Mouse (Mus musculus) thymus, postnatal 10 days (tissue): ENCODE data around the gene Ssxb2.
"Not testable (repeated sequence)": the region's sequence is repeated elsewhere in the genome, so short reads cannot be mapped to it uniquely, and the experiment has no call there.

Source experiments
- DNase-seq, 2 experiments: peaks; one replicate each; pipeline ENCODE4 v3.0.0; 2021; ENCODE audit warnings: low spot score in 2 of 2

Gene Ssxb2

DNA sequence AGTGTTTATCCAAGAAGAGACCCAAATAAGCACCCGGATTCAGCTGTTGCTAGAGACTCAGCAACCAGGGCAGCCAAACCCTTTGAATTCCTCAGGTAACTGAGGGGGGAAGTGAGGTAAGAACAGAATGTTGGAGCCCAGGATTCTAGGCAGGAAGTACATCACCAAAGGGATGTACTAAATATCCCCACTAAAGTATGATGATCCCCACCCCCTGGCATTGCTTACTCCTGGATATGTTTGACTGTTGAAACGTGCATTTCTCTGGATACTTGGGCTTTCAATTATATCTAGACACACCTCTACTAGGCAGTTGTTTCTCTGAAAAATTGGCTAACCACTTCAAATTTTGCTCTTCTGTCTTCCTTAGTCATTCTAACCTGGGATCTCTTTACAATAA is at the start of gene Ssxb2:
TSS of gene Ssxb2 (minus strand) at position 101 of the 400 bp plus-strand sequence.
- not testable (repeated sequence) for DNase-seq

DNA sequence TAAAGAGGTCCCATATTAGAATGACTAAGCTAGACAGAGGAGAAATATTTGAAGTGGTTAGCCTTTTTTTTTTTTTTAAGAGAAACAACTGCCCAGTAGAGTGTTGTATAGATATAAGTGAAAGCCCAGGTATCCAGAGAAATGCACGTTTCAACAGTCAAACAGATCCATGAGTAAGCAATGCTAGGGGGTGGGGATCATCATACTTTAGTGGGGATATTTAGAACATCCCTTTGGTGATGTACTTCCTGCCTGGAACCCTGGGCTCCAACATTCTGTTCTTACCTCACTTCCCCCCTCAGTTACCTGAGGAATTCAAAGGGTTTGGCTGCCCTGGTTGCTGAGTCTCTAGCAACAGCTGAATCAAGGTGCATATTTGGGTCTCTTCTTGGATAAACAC is 48.5 kb downstream of the Ssxb2 start, which contains the start of gene Ssxb1:
TSS of gene Ssxb1 (plus strand) at position 301 of the 400 bp plus-strand sequence.
- DNase-seq: not testable (repeated sequence)
